Mouse (Mus musculus): ENCODE results near the gene Coro1c. TPM values are rescaled to one million over a fixed set of nuclear protein-coding genes. Genes with fewer than 3 reads are reported as not detected.

The Coro1c gene
- total RNA-seq, 2 experiments from 2014 or later: 34.3 to 37.5 TPM

GRCm38 (mm10) chr5:113864992-113865391 is 43.6 kb downstream of the Coro1c start:
- no peak for DNase-seq
- intact Hi-C loops (cut with DNase I): no loop called here

DNA sequence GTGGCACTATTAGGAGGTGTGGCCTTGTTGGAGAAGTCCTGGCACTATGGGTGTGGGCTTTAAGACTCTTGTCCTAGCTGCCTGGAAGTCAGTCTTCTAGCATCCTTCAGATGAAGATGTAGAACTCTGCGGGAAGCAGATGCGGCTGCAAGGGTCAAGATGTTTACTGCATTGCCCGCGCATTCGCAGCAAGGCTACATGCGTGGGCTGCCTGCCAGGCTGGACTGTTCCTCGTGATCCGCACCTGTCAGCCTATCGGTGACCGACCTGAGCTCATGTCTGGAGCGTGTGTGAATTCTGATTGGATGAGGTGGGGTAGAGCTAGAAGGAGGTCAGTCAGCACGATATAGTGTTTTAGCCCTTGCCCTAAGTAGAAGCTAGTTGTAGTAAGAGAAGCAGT is 44.6 kb downstream of the Coro1c start:
- no peak for DNase-seq
- intact Hi-C loops (cut with DNase I): no loop called here

GRCm38 (mm10) chr5:113862418-113862817 is 46.1 kb downstream of the Coro1c start:
- intact Hi-C loops (cut with DNase I): no loop called here
- DNase-seq: no peak

- intact Hi-C loops (cut with DNase I): no loop called here
- no peak for DNase-seq
Observed at GRCm38 (mm10) chr5:113861294-113861693, 47.3 kb downstream of the Coro1c start.

GRCm38 (mm10) chr5:113858971-113859370 is 49.6 kb downstream of the Coro1c start:
- DNase-seq: peak; percentile 63 to 72
- intact Hi-C loops (cut with DNase I): loop anchor here (2.0 kb wide), 1 partner anchor 50 kb away; the partner anchor contains the start of gene Coro1c

DNA sequence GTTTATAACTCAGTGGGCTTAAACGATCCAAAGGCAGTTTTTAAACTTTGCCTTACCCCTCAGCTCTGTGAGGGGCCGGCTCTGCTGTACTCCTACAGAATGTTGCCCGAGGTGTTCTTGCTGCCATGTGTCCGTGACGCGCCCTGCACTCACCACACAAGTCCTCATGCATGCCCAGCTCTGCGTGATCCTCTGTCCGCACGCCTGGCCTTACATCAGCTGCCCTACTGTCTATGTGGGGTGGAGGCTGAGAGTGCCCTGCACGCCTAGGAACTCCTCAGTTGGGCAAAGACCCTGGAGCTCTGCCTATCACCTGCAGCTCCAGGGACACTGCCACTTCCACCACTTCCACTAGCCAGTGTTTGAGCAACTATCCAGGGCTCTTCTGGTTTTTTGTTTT is 50.0 kb downstream of the Coro1c start:
- DNase-seq: peak in 1 of 2 experiments; percentile 40
- intact Hi-C loops (cut with DNase I): loop anchor here (2.0 kb wide), 1 partner anchor 50 kb away; the partner anchor contains the start of gene Coro1c

DNA sequence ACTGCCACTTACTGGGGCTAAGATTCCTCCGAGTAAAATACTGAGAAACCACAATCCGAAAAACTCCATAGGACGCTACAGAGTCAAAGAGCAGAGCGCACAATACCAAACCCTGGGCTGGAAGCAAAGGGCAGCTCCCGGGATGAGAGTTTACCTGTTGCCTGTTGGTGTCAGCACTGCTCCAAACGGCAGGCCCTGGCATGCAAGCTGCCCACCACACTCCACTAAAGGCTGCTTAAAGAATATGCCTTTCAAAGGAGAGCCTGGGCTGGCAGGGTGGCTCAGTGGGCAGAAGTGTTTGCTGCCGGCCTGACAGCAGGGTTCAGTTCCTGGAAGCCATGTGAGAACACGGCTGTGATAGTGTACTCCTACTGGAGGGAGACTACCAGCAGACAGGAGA is 50.9 kb downstream of the Coro1c start:
- no peak for DNase-seq
- intact Hi-C loops (cut with DNase I): loop anchor here (2.0 kb wide), 2 partner anchors 31 to 51 kb away; partner anchors contain the start of gene Coro1c

DNA sequence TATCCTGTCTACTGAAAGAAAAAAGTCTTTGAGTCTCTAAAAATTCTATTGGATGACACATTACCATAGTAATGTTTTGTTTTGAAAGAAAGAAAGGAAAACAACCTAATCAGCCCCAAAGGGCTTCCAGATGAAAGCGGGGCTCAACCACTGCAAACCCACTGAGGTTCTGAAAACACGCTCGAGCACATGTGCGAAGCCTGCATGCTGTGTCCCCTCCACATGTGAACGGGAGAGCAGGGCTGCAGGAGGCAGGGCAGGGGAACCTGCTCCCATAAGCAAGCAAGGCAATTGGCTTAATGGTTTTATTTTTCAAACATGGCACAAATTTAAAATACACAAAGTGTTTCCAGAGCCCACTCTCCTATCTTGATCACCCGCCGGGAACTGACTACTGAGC is 51.9 kb downstream of the Coro1c start:
- no peak for DNase-seq
- intact Hi-C loops (cut with DNase I): loop anchor here (2.0 kb wide), 1 partner anchor 32 kb away; no protein-coding TSS in a partner anchor

- peak in 1 of 2 experiments; percentile 50 for DNase-seq
- intact Hi-C loops (cut with DNase I): loop anchor here (2.0 kb wide), 2 partner anchors 33 to 75 kb away; no protein-coding TSS in a partner anchor
Observed at GRCm38 (mm10) chr5:113855696-113856095, 52.9 kb downstream of the Coro1c start.

DNA sequence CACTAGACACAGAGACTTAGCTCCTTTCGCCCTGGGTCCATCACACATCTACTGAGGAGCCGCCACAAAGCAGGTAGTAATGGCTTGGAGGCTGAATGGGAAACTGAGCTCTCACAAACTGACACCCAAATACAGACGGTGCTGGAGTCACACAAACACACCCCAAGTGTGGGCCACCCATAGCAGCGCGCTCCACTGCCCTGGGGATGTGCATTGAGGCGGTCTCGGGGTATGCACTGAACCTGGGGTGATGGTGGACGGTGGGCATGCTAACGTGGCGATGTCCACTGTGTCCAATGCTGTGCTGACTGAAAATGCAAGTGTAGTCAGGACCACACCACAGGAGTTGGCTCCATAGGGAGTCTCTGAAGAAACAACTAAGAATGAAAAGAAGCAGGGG is 53.4 kb downstream of the Coro1c start:
- intact Hi-C loops (cut with DNase I): loop anchor here (2.0 kb wide), 1 partner anchor 76 kb away; no protein-coding TSS in a partner anchor
- no peak for DNase-seq

DNA sequence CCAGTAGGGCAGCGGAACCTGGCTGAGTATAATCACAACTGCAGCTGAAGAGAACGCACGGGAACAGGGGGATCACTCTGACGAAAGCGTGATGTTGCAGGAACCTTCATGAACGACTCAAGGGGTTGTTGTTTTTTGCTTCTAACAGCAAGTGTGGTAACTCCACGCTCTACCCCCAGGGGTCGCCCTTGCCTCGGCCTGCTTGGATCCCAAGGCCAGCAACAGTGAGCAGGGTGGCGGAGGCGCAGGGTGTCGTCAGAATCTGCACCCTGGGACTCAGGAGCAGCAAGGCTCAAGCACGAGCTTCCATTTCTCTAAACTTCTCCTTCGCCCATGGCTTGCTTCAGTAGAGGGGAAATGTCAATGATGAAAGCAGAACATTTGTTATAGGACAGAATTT is 54.1 kb downstream of the Coro1c start:
- intact Hi-C loops (cut with DNase I): loop anchor here (1.0 to 5.0 kb wide), 4 partner anchors 76 to 273 kb away; partner anchors contain the start of gene Alkbh2
- peak; percentile 90 to 93 for DNase-seq

DNA sequence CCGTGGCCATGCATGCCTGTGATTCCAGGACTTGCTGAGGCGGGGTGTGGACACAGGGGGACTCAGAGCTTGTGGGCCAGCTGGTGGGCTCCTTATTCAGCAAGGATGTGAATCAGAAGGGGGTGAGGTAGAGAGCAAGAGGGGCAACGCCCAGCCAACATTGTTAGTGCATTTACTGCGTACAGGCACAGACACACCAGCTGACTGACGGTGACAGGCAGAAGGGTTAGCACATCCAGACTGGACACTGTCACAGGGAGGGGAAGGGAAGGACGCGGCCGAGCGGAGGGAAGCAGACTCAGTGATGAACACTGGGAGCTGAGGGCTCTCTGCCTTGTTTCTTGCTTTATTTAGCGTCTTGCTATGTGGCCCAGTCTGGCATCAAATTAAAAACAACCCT is 55.0 kb downstream of the Coro1c start:
- DNase-seq: no peak
- intact Hi-C loops (cut with DNase I): loop anchor here (5.0 kb wide), 2 partner anchors 194 to 274 kb away; partner anchors contain the start of gene Alkbh2

GRCm38 (mm10) chr5:113852463-113852862 is 56.1 kb downstream of the Coro1c start:
- no peak for DNase-seq

GRCm38 (mm10) chr5:113850680-113851230 is 57.8 kb downstream of the Coro1c start:
- DNase-seq: no peak
- intact Hi-C loops (cut with DNase I): loop anchor here (5.0 kb wide), 2 partner anchors 197 to 277 kb away; partner anchors contain the start of gene Alkbh2

More at GRCm38 (mm10) chr5:113852463-113852862, 56.1 kb downstream of the Coro1c start:
- intact Hi-C loops (cut with DNase I): loop anchor here (5.0 kb wide), 2 partner anchors 195 to 275 kb away; partner anchors contain the start of gene Alkbh2

- no peak for DNase-seq
- intact Hi-C loops (cut with DNase I): no loop called here
Observed at GRCm38 (mm10) chr5:113847636-113848035, 60.9 kb downstream of the Coro1c start.

DNA sequence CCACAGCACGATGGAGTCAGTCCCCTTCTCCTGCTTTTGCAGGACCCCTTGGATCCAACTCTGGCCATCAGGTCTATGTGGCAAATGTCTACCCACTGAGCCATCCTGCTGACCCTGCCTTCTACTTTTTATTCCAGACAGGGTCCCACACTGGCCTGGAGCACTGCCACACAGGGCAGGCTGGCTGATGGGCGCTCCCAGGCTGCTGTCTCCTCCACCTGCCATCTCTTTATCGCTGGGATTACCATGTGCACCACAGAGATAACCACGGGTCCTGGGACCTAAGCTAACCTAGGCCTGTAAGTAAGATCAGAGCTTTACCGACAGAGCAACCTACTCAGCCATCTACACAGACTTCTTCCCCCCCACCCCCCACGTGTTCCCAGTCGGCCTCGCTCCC is 61.9 kb downstream of the Coro1c start:
- intact Hi-C loops (cut with DNase I): no loop called here
- no peak for DNase-seq

GRCm38 (mm10) chr5:113845627-113846026 is 62.9 kb downstream of the Coro1c start:
- DNase-seq: no peak
- intact Hi-C loops (cut with DNase I): no loop called here

DNA sequence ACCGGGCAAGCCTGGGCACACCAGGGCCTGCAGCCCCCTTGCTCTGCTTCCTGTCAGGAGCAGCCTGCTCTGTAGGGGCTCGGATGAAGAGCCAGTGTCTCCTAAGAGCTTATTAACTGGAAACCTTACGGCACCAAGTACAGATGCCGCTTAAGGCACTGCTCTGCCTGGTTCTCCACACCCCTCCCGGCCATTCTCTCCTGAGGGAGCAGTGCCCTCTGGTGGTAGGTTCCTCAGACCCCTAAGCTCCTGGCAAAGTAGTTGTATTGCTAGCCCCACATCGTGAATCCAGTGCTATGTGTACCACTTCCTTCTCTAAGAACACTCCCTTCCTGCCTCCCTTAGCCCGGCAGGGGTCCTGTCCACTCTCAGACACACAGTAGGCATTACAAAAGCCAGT is 63.8 kb downstream of the Coro1c start:
- peak; percentile 60 to 72 for DNase-seq
- intact Hi-C loops (cut with DNase I): loop anchor here (1.0 kb wide), 1 partner anchor 71 kb away; no protein-coding TSS in a partner anchor

GRCm38 (mm10) chr5:113844106-113844505 is 64.5 kb downstream of the Coro1c start:
- intact Hi-C loops (cut with DNase I): loop anchor here (1.0 kb wide), 1 partner anchor 71 kb away; no protein-coding TSS in a partner anchor

GRCm38 (mm10) chr5:113842906-113843305 is 65.7 kb downstream of the Coro1c start:
- intact Hi-C loops (cut with DNase I): no loop called here
- DNase-seq: no peak

More at GRCm38 (mm10) chr5:113844106-113844505, 64.5 kb downstream of the Coro1c start:
- DNase-seq: no peak

DNA sequence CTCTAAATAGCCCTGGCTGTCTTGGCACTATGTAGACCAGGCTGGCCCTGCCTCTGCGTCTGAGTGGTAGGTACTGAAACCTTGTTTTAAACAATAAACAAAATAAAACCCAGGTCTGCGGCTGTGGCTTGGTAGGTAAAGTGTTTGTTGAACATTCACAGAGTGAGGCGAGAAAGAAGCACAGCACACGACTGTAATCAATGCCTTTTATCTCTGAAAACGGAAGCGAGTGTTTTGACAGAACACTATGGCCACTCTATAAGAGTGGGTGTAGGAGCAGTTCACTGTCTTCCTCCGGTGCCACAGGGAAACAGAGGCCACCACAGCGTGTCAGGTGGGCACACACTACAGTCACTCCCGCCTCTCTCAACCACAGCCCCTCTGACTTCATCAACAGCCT is 66.3 kb downstream of the Coro1c start:
- no peak for DNase-seq
- intact Hi-C loops (cut with DNase I): no loop called here
